Mouse (Mus musculus) heart, postnatal 10 days (tissue): Measurements from ENCODE around the gene Ubb. TPM values are rescaled to one million over a fixed set of nuclear protein-coding genes. Genes with fewer than 3 reads are reported as not detected.

Experiments used
- DNase-seq, 2 experiments: peaks; one replicate each; pipeline ENCODE4 v3.0.0; 2021
- intact Hi-C: fragments of 180-260 bp; cut with DNase I; formaldehyde crosslinking; loops from one replicate; pipeline ENCODE4 v1.15.1; 2025
- total RNA-seq, 2 experiments: library from RNA; stranded (reverse); gene quantifications; 2 replicates each; pipeline ENCODE4 v1.2.3; 2021

Gene Ubb
- total RNA-seq, 2 experiments from 2014 or later = 678 to 750 TPM

DNA sequence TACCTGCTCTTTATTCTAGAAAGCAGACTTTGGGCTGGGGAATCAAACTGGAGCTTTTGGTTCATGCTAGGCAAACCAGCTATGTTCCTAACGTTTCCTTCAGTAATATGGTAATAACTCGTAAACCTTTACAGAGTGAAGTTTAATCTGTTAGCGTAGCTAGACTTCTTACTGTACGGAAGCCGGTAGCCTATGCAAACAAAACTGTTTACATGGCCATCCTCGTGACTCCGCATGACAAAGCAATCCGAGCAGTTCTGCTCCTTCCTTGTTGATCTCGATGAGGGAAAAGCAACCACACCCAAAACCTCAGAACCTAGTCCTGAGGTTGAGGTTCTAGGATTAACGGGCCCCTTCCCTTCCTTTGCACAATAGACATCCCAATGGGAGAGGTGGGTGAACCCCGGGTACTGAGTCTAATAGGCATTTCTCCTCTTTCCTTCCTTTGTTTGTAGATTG, 715 bp upstream of the Ubb start:
- DNase-seq = peak; percentile 79 to 80
- intact Hi-C loops = loop anchor here (1.0 kb wide), 1 partner anchor 53 kb away; no protein-coding TSS in a partner anchor

DNA sequence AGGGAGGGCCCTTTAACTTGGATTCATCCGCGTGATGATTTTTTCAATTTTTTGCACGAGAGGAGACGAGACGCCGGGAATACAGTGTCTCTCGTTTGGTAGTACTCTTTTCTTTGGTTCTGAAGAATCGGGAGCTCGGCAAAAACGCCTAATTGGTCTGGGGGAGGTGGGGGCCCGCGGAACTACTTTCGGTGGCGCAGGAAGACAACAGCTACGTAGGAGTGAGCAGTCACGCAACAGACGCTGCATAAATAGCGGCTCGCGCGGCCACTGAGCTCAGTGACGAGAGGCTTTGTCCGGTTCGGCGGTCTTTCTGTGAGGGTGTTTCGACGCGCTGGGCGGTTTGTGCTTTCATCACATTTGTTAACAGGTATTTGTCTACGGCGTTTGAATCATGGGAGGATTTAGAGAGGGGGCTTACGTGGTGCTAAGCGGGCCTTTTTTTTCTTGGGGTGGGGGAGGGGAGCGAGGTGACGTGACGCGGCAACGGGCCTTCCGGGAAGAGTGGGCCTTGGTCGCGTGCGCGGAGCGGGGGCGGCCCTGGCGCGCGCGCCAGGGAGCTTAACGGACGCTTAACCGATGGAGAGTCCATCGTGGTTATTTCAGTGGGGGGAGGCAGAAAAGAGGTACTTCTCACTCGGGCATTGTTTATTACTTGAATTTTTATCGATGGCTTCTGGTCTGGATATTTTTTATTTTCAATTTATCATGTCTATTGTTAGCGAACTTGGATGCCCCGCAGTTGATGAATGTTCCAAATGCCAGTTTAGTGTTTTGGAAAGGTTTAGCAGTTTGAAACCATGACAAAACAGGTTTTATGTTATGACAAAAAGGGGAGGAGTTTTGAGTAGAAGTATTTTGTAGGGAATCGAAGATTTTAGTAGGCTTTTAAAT, 502 bp downstream of the Ubb start:
- peak; percentile 93 to 95 for DNase-seq
- intact Hi-C loops = loop anchor here (1.0 kb wide), 1 partner anchor 94 kb away; no protein-coding TSS in a partner anchor

GRCm38 (mm10) chr11:62553186-62553585, 2.2 kb downstream of the Ubb start:
- intact Hi-C loops = no loop called here
- no peak for DNase-seq

GRCm38 (mm10) chr11:62553633-62554032, 2.7 kb downstream of the Ubb start:
- DNase-seq = no peak
- intact Hi-C loops = no loop called here

DNA sequence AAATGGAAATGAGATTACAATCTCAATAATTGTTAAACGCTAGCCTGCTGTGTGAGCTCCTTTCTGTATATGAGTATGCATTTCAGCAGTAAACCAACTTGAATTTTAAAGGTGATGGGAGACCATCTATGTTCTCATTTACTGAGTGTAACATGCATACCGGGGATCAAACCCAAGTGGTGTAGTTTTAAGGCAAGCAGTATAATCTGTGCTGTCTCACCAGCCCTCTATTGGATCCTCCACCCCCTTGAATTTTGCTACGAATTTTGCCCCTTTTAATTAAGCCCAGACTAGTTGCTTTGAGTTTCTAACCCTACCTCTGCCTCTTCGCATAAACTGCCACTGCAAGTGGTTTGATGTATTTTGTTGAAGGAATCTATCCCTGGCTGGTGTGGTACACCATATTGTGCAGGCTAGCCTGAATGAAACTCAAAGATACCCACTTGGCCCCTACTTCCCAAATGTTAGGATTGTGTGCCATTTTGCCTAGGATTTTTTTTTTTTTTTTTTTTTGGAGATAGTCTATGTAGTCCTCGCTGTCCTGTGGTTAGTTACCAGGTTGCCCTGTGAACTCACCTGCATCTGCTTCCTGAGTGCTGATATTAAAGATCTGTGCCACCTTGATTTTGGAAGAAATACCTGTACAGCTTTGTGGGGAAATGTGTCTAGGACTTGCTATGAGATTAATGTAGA, 3.3 kb downstream of the Ubb start:
- DNase-seq = no peak
- intact Hi-C loops = no loop called here

DNA sequence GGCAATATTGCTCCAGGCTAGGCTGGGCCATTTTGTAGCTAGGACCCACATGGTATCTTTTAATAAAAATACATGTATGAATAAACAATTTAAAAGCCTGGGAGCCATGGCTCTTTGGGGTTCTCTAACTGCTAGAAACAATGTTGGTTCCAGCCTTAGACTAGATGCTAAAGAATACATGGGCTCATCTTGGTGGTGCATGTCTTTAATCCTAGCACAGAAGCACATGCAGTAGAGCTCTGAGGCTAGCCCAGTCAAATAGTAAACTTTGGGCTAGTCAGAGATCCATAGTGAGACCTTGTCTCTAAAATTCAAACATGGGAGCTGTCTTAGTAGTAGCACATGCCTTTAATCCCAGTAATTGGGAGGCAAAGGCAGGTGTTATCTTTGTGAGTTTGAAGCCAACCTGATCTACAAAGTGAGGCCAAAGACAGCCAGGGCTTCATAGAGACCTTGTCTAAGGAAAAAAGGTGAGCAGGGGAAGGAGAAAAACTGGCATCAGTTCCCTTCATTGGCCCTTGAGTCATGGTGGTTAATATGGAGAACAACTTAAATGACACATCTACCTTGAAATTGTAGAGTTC, 4.1 kb downstream of the Ubb start:
- intact Hi-C loops = no loop called here
- no peak for DNase-seq

- DNase-seq = peak in 1 of 2 experiments; percentile 26
- intact Hi-C loops = loop anchor here (2.0 kb wide), 1 partner anchor 19 kb away; the partner anchor contains the start of gene Trpv2
Measured at GRCm38 (mm10) chr11:62555896-62556412, 5.0 kb downstream of the Ubb start.

GRCm38 (mm10) chr11:62557205-62557604, 6.2 kb downstream of the Ubb start:
- intact Hi-C loops = loop anchor here (2.0 kb wide), 1 partner anchor 18 kb away; the partner anchor contains the start of gene Trpv2

DNA sequence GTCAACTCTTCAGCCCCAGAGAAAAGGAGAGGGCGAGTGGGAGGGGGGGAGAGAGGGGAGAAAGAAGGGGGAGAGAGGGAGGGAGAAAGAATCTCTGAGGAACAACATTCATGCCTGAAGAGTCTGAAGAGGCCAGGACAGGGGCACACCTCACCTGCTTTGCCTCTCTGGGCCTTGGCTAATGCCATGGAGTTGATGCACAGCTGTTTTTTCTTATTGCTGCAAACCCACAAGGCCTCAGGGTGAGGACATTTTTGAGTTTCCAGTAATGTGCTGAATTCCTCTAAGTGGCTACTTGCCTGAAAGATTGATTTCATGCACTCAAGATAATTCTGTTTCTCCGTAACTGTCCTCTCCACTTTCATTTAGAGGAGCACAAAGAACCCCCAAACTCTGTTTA, 7.2 kb downstream of the Ubb start:
- intact Hi-C loops = no loop called here
- no peak for DNase-seq

More at GRCm38 (mm10) chr11:62557205-62557604, 6.2 kb downstream of the Ubb start:
- no peak for DNase-seq

DNA sequence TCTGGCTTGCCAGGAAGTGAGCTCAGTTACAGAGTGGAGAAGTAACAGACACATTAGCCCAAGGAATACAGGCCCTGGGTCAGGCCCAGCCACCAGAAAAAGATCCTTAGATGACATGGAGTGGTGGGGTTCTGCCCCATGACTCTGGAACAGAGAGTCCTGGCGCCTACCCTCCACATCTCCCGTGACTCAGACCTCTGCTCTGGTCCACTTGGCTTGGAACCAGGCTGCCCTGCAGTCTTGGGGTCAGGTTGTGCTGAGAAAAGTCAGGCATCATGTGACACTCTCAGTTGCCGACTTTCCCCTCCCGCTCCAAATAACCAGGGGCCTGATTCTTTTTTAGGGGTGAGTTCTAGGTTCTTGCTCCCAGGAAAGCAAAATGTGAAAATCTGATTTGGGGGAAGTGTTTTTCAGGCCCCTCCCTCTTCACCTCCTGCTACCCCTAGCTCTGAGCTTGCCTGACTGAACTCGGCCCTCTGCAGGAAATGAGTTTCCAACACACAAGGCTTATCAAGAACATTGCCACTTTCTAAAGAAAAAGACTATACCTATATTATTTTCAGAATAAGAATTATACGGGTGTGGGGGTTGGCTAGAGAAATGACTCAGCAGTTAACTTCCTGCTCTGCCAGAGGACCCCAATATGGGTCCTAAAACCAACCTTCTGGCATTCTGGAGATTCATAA, 8.1 kb downstream of the Ubb start:
- intact Hi-C loops = no loop called here
- DNase-seq = peak; percentile 58 to 70

GRCm38 (mm10) chr11:62560463-62561016, 9.6 kb downstream of the Ubb start:
- peak in 1 of 2 experiments; percentile 39 for DNase-seq
- intact Hi-C loops = no loop called here

DNA sequence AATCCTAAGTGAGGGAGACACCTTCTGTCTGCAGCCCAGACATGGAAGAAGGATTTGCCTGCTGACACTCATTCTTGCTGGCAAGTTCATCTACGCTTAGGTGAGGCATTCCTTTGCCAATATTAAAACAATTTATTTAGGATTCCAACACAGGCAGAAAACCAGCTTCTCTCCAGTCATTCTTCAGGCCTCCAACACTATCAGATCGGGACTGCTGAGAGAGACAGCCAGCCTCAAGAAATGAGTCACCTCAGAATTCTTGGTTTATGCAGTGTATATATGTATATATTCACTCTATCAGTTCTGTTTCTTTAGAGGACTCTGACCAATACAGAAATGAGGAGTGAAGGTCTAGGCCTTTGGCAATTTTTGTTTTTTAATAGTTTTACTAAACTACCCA, 12.6 kb downstream of the Ubb start:
- intact Hi-C loops = no loop called here
- no peak for DNase-seq

GRCm38 (mm10) chr11:62565747-62566146, 14.8 kb downstream of the Ubb start:
- intact Hi-C loops = no loop called here
- peak in 1 of 2 experiments; percentile 9 for DNase-seq

DNA sequence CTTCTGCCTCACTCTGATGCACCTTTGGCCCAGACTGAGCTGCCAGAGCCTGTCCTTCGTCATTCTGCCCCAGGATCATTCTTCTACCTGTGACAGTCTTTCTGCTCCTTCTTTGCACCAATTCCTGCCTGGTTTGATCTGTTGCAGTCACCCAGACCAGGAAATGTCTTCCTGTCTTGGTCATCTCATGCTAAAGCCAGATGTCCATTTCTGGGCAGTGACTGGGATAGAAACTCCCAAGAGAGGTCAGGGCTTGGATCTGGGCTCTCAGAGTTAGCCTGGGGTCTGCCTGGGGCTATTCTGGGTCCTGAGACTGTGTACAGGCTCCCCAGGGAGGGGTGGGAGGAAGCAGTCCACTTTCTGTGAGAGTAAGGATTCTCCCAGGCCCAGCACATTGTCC, 15.2 kb downstream of the Ubb start:
- intact Hi-C loops = no loop called here
- DNase-seq = peak; percentile 29 to 38

DNA sequence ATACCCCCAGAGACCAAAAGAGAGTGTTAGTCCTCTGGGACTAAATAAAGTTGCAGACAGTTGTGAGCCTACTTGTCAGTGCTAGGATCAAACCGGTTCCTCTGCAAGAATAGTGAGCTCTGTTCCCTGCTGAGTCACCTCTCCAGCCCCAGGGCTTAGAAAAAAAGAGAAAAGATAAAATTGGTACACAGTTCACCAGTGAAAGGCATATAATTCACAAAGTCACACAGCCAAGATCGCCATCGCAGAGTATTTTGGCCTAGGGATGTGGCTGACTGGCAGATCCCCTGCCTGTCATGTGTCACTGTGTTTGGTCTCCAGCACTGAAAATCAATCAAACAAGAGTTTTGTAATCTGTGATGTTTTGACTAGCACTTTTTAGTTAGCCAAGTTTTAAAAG, 17.3 kb downstream of the Ubb start:
- no peak for DNase-seq

GRCm38 (mm10) chr11:62573959-62574702, 23.2 kb downstream of the Ubb start, which contains the start of gene Trpv2:
Gene Trpv2, plus strand, starts transcription at chr11:62574486.
- DNase-seq = no peak
- intact Hi-C loops = loop anchor here (2.0 kb wide), 2 partner anchors 17 to 177 kb away; no protein-coding TSS in a partner anchor

More for the DNA sequence above, 17.3 kb downstream of the Ubb start:
- intact Hi-C loops = no loop called here

GRCm38 (mm10) chr11:62574703-62575085, 23.7 kb downstream of the Ubb start:
- intact Hi-C loops = loop anchor here (2.0 to 5.0 kb wide), 4 partner anchors 18 to 178 kb away; partner anchors contain the start of gene Cenpv
- no peak for DNase-seq

- intact Hi-C loops = loop anchor here (2.0 to 5.0 kb wide), 4 partner anchors 18 to 178 kb away; partner anchors contain the start of gene Cenpv
- DNase-seq = peak; percentile 92 to 94
Measured at GRCm38 (mm10) chr11:62575297-62575658, 24.3 kb downstream of the Ubb start.
